Mouse (Mus musculus) limb, embryonic 15.5 days (tissue): ENCODE results near the gene Mgll. TPM values are rescaled to one million over a fixed set of nuclear protein-coding genes. Genes with fewer than 3 reads are reported as not detected.

Experiments used
- polyA plus RNA-seq: library from polyadenylated mRNA; unstranded; fragments of >200 nt; fragmentation: Nextera tagmentation; extraction: Ambion mirVana; gene quantifications from 2 replicates; pipeline ENCODE4 v1.2.1, GENCODE M21; 2015

The Mgll gene
- polyA plus RNA-seq, 1 experiment from 2014 or later: 21.9 TPM

Other genes with a start within 250 kb of the Mgll start
- gene Sec61a1, start 205.5 kb upstream of the Mgll start, polyA plus RNA-seq: 299 and 301 TPM in 2 replicates
- gene Kbtbd12, start 86.5 kb upstream of the Mgll start, polyA plus RNA-seq: 1.4 and 5.3 TPM in 2 replicates
- 29.9 and 33.3 TPM in 2 replicates for gene Abtb1, start 117.6 kb downstream of the Mgll start, polyA plus RNA-seq
- gene Podxl2, start 150.6 kb downstream of the Mgll start, polyA plus RNA-seq: 85.6 and 88.3 TPM in 2 replicates
- gene Mcm2, start 174.4 kb downstream of the Mgll start, polyA plus RNA-seq: 99.4 and 100 TPM in 2 replicates
- gene Tpra1, start 177.8 kb downstream of the Mgll start, polyA plus RNA-seq: 83.2 and 83.3 TPM in 2 replicates